Mouse (Mus musculus): ENCODE results near the gene Ecsit. TPM values are rescaled to one million over a fixed set of nuclear protein-coding genes. Genes with fewer than 3 reads are reported as not detected.
"Not testable (repeated sequence)": the region's sequence is repeated elsewhere in the genome, so short reads cannot be mapped to it uniquely, and the experiment has no call there.

Gene Ecsit
- polyA plus RNA-seq, 1 experiment from 2014 or later = 30.0 TPM

DNA sequence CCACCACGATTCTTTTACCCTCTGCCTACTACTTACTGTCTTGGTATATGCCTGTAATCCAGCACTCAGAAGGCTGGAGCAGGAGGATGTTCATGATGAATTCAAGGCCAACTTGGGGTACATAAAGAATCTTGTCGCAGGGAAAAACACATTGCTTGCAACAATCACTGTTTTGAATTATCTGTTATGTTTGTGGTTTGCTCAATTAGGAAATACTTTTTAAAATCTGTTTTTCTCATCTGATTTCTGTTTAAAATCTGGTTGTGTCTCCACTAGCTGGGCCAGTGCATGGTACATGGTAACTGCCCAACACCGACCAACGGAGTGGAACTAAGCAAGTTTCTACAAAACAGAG is 594 bp downstream of the Ecsit start:
- ATAC-seq (ENCODE audit: low read depth) = no peak
- H3K4me3 ChIP-seq (ENCODE audit: low read depth, low read length) = peak overlapping the region; percentile 86
- no peaks in the 10 kb centered on the region for H3K27me3 ChIP-seq (replicated peaks; ENCODE audit: control insufficient read depth, insufficient read depth, low read length)
- H3K4me2 ChIP-seq (ENCODE audit: low read depth, low read length) = peak overlapping the region; percentile 79
- peak overlapping the region; percentile 64; the same call in 1 of the 2 replicates for H3K27ac ChIP-seq (replicated peaks; ENCODE audit: low read depth, low read length)
- H3K9me3 ChIP-seq (ENCODE audit: control insufficient read depth, low read length) = no peaks in the 10 kb centered on the region
- WGBS = 27% methylated on average over 4 of the region's 4 CpGs
- peaks cover 12% of the 10 kb centered on the region; the same call in 1 of the 2 replicates for H3K36me3 ChIP-seq (ENCODE audit: control insufficient read depth, insufficient read depth, low read length)
- no peak for DNase-seq (ENCODE audit: low spot score)
- peak overlapping the region; percentile 79 for H3K9ac ChIP-seq (ENCODE audit: low read depth, low read length)
- H3K4me1 ChIP-seq (ENCODE audit: control insufficient read depth, insufficient read depth, low read length) = peaks cover 6% of the 10 kb centered on the region; the same call in 1 of the 2 replicates

DNA sequence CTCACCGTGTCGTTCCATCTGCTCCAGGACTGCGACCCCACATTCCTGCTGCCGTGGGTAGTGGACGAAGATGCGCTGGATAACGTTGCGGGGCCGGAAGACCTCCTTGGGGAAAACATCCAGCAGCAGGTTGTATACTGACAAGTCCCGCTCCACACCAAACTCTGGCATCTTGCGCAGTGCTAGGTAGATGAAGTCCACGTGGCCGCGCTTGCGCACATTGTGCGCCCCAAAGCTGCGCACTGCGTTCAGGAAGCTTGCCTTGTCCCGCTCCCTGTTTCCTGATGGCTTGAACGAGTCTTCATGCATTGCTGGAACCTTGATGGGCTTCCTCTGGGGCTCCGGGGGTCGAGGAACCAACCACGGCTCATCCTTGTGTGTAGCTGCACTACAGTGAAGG is 9.0 kb downstream of the Ecsit start:
- peaks cover 22% of the 10 kb centered on the region; the same call in 1 of the 2 replicates for H3K36me3 ChIP-seq (ENCODE audit: control insufficient read depth, insufficient read depth, low read length)
- 90% methylated on average over 22 of the region's 23 CpGs for WGBS
- H3K27me3 ChIP-seq (replicated peaks; ENCODE audit: control insufficient read depth, insufficient read depth, low read length) = no peaks in the 10 kb centered on the region
- DNase-seq (ENCODE audit: low spot score) (no peak), ATAC-seq (ENCODE audit: low read depth) (no peak)
- H3K9me3 ChIP-seq (ENCODE audit: control insufficient read depth, low read length) = no peaks in the 10 kb centered on the region
- no peak overlapping the region for H3K9ac ChIP-seq (ENCODE audit: low read depth, low read length)
- peaks cover 3% of the 10 kb centered on the region; the same call in 1 of the 2 replicates for H3K4me1 ChIP-seq (ENCODE audit: control insufficient read depth, insufficient read depth, low read length)
- no peak overlapping the region for H3K4me2 ChIP-seq (ENCODE audit: low read depth, low read length)
- H3K27ac ChIP-seq (replicated peaks; ENCODE audit: low read depth, low read length) = no peak overlapping the region
- no peak overlapping the region for H3K4me3 ChIP-seq (ENCODE audit: low read depth, low read length)

DNA sequence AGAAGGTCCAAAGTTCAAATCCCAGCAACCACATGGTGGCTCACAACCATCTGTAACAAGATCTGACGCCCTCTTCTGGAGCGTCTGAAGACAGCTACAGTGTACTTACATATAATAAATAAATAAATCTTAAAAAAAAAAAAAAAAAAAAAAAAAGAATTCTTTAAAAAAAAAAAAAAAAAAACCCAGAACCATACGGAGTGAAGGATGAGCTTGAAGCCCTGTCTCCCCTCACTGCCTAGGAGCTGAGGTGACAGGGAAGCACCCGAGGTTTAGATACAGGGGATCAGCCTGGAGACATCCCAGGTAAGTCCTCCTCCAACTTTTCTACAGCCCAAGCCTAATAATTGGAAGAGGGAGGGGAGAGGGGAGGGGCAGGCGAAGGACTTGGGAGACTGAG is 9.5 kb downstream of the Ecsit start:
- H3K4me2 ChIP-seq (ENCODE audit: low read depth, low read length); H3K4me1 ChIP-seq (ENCODE audit: control insufficient read depth, insufficient read depth, low read length); H3K27ac ChIP-seq (replicated peaks; ENCODE audit: low read depth, low read length); DNase-seq (ENCODE audit: low spot score); H3K9me3 ChIP-seq (ENCODE audit: control insufficient read depth, low read length); ATAC-seq (ENCODE audit: low read depth); H3K9ac ChIP-seq (ENCODE audit: low read depth, low read length); H3K27me3 ChIP-seq (replicated peaks; ENCODE audit: control insufficient read depth, insufficient read depth, low read length); H3K4me3 ChIP-seq (ENCODE audit: low read depth, low read length): not testable (repeated sequence)
- peaks cover 22% of the 10 kb centered on the region; the same call in 1 of the 2 replicates for H3K36me3 ChIP-seq (ENCODE audit: control insufficient read depth, insufficient read depth, low read length)
- WGBS = 65% methylated on average over 5 of the region's 5 CpGs

DNA sequence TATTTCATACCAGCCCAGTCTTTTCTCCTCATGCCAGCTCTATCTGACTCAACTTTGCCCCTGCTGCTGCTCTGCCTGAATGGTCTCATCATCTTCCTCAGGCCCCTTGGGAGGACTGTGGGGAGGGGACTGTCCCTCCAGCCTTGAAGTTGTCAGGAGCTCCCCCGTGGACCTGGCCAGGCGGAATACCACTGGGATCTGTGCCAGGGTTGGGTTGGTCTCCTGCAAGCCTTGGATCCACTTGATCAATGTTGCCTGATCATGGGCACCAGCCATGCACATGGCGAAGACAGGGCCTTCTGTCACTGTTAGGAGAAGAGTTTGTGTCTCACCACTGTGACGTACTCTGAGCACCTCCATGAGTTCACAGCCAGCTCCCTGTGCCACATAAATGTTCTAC is 13.0 kb downstream of the Ecsit start:
- DNase-seq (ENCODE audit: low spot score) (no peak), ATAC-seq (ENCODE audit: low read depth) (no peak)
- no peak overlapping the region for H3K4me3 ChIP-seq (ENCODE audit: low read depth, low read length)
- no peak overlapping the region for H3K9ac ChIP-seq (ENCODE audit: low read depth, low read length)
- H3K27ac ChIP-seq (replicated peaks; ENCODE audit: low read depth, low read length) = no peak overlapping the region
- H3K9me3 ChIP-seq (ENCODE audit: control insufficient read depth, low read length) = no peaks in the 10 kb centered on the region
- H3K27me3 ChIP-seq (replicated peaks; ENCODE audit: control insufficient read depth, insufficient read depth, low read length) = no peaks in the 10 kb centered on the region
- H3K4me2 ChIP-seq (ENCODE audit: low read depth, low read length) = no peak overlapping the region
- 92% methylated on average over 4 of the region's 4 CpGs for WGBS
- H3K36me3 ChIP-seq (ENCODE audit: control insufficient read depth, insufficient read depth, low read length) = peaks cover 23% of the 10 kb centered on the region; the same call in 1 of the 2 replicates
- peaks cover 3% of the 10 kb centered on the region; the same call in 1 of the 2 replicates for H3K4me1 ChIP-seq (ENCODE audit: control insufficient read depth, insufficient read depth, low read length)

DNA sequence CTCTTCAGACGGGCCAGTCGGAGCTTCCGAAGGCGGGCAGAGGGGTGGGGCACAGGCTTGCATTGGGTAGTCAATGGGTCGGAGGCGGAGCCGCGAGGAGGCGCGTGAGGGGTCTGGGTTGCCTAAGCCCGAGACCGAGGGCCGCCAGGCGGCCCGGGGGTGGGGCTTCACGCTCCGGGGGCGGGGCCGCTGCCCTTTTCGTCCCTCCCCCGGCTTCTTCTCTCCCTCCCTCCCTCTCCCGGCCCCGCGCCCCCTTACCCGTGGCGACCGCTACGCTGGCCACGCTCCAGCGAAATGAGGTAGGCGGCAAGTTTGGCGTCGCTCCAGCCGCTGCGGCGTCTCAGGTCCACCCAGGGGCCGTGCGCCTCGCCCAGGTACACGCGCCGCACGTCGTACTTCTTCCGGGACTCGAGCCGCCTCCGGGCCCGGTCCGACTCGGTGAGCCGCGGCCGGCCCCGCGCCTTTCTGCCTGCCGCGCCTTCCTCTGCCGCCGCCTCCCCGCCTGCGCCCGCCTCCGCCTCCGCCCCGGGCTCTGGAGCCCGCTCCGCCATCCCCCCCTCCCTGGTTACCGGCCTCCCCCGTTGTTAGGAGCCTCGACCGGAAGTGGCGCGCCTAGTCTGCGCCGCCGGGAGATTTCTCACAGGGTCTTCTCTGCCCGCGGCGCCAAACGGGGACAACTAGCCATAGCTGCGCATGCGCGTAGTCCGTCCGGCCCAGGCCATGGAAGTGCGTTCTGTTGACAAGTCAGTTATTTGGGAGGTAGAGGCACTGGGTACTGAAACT is 14.3 kb downstream of the Ecsit start, which contains the start of the genes Gm49318 and Zfp653:
Gene Gm49318, minus strand, starts transcription at position 469 of the 783 bp plus-strand sequence.
Gene Zfp653, minus strand, starts transcription at position 586 of the 783 bp plus-strand sequence.
- Histone ChIP-seq H3K9me3 (ENCODE audit: control insufficient read depth, low read length) (no peaks in the 10 kb centered on the region), H3K4me3 (ENCODE audit: low read depth, low read length) (peak within 1 kb of the TSS; percentile 67), H3K4me1 (ENCODE audit: control insufficient read depth, insufficient read depth, low read length) (peaks cover 3% of the 10 kb centered on the region; the same call in 1 of the 2 replicates), H3K36me3 (ENCODE audit: control insufficient read depth, insufficient read depth, low read length) (peaks cover 31% of the 10 kb centered on the region; the same call in 1 of the 2 replicates), H3K9ac (ENCODE audit: low read depth, low read length) (peak within 1 kb of the TSS; percentile 87), H3K4me2 (ENCODE audit: low read depth, low read length) (peak within 1 kb of the TSS; percentile 59), H3K27me3 (replicated peaks; ENCODE audit: control insufficient read depth, insufficient read depth, low read length) (no peaks in the 10 kb centered on the region), H3K27ac (replicated peaks; ENCODE audit: low read depth, low read length) (peak within 1 kb of the TSS; percentile 97)
- ATAC-seq (ENCODE audit: low read depth) (peak; percentile 98), DNase-seq (ENCODE audit: low spot score) (peak; percentile 98)
- WGBS = under 1% methylated on average over 50 of the region's 87 CpGs

DNA sequence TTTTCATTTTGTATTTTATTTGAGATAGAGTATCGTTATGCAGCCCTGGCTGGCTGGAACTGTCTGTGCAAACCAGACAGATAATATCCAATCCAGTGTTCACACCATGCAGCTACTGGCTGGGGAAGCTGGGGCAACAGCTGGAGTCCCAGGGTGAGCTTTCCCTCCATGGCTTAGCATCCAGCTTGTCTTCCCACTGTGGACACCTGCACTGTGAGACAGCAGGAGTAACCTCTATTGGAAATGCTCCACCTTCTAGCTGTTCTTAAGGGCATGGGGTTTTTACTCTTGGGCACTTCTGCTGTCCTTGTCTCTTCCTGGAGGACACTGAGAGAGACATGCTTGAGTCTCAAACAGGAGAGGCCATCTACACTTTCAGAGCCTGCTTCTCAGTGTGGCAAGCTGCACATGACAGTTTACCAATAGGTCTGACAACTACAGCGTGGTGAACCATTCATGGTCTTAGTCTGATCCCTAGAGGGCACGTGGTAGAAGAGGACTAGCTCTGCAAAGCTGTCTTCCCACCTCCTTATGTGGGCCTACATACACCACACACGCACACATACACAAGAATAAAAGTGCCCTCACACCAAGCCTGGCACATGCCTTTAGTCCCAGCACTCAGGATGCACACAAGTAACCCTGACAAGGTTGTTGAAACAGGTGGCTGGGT is 15.2 kb downstream of the Ecsit start:
- WGBS = 57% methylated on average over 4 of the region's 4 CpGs
- H3K4me2 ChIP-seq (ENCODE audit: low read depth, low read length) = peak overlapping the region; percentile 59
- H3K9ac ChIP-seq (ENCODE audit: low read depth, low read length) = peak overlapping the region; percentile 87
- peak overlapping the region; percentile 67 for H3K4me3 ChIP-seq (ENCODE audit: low read depth, low read length)
- H3K9me3 ChIP-seq (ENCODE audit: control insufficient read depth, low read length) = no peaks in the 10 kb centered on the region
- peaks cover 3% of the 10 kb centered on the region; the same call in 1 of the 2 replicates for H3K4me1 ChIP-seq (ENCODE audit: control insufficient read depth, insufficient read depth, low read length)
- ATAC-seq (ENCODE audit: low read depth) (no peak), DNase-seq (ENCODE audit: low spot score) (no peak)
- H3K36me3 ChIP-seq (ENCODE audit: control insufficient read depth, insufficient read depth, low read length) = peaks cover 38% of the 10 kb centered on the region
- H3K27me3 ChIP-seq (replicated peaks; ENCODE audit: control insufficient read depth, insufficient read depth, low read length) = no peaks in the 10 kb centered on the region
- H3K27ac ChIP-seq (replicated peaks; ENCODE audit: low read depth, low read length) = 0 out of 2 replicates have a peak overlapping the region, but pooled peaks have one; percentile 17

DNA sequence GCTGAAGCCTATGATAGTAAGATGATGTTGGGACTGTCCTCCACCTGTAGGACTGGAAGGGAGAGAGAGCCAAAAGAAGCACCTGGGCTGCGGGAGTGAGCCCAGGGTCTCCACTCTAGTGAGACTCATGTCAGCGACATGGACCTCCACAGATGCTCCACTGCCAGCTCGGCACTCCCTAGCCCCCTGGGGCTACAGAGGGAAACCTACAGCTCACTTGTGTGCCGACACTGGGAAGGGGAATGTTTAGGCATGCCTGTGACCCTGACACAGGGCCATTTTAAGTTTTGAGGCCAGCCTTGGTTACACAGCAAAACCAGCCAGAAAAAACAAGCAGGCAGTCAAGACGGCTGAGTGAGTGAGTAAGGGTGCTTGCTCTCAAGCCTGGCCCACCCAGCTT is 18.0 kb downstream of the Ecsit start:
- Histone ChIP-seq H3K9me3 (ENCODE audit: control insufficient read depth, low read length) (no peaks in the 10 kb centered on the region), H3K27ac (replicated peaks; ENCODE audit: low read depth, low read length) (no peak overlapping the region), H3K36me3 (ENCODE audit: control insufficient read depth, insufficient read depth, low read length) (peaks cover 54% of the 10 kb centered on the region), H3K4me1 (ENCODE audit: control insufficient read depth, insufficient read depth, low read length) (peaks cover 3% of the 10 kb centered on the region; the same call in 1 of the 2 replicates), H3K4me3 (ENCODE audit: low read depth, low read length) (no peak overlapping the region), H3K9ac (ENCODE audit: low read depth, low read length) (no peak overlapping the region), H3K27me3 (replicated peaks; ENCODE audit: control insufficient read depth, insufficient read depth, low read length) (no peaks in the 10 kb centered on the region), H3K4me2 (ENCODE audit: low read depth, low read length) (no peak overlapping the region)
- no peak for ATAC-seq (ENCODE audit: low read depth)
- WGBS = 72% methylated on average over 5 of the region's 5 CpGs
- DNase-seq (ENCODE audit: low spot score) = no peak

DNA sequence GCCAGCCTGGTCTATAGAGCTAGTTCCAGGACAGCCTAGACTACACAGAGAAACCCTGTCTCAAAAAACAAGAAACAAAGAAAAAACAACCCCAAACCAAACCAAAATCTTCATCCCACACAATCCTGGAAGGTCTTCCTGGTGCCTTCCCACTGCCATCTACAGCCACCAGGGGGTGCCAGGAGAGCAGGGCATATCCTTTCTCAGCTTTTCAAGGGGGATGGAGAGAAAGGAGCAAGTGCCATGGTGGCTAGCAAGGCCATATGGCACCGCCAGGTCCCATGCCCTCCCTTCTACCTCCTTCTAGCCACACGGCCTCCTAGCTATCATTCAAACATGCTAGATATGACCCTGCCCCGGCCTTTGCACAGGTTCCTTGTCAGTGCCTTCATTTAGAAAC is 18.8 kb downstream of the Ecsit start:
- Histone ChIP-seq H3K9me3 (ENCODE audit: control insufficient read depth, low read length) (no peaks in the 10 kb centered on the region), H3K4me3 (ENCODE audit: low read depth, low read length) (no peak overlapping the region), H3K27ac (replicated peaks; ENCODE audit: low read depth, low read length) (no peak overlapping the region), H3K9ac (ENCODE audit: low read depth, low read length) (no peak overlapping the region), H3K4me2 (ENCODE audit: low read depth, low read length) (no peak overlapping the region), H3K36me3 (ENCODE audit: control insufficient read depth, insufficient read depth, low read length) (peaks cover 52% of the 10 kb centered on the region), H3K4me1 (ENCODE audit: control insufficient read depth, insufficient read depth, low read length) (no peaks in the 10 kb centered on the region; the same call in 1 of the 2 replicates), H3K27me3 (replicated peaks; ENCODE audit: control insufficient read depth, insufficient read depth, low read length) (no peaks in the 10 kb centered on the region)
- DNase-seq (ENCODE audit: low spot score) (no peak), ATAC-seq (ENCODE audit: low read depth) (no peak)
- WGBS = 83% methylated on average over 3 of the region's 3 CpGs

Data from embryonic facial prominence, embryonic 14.5 days (tissue).